Mouse (Mus musculus) liver, adult 2 months (tissue): ENCODE data around the gene Skap2. TPM values are rescaled to one million over a fixed set of nuclear protein-coding genes. Genes with fewer than 3 reads are reported as not detected.

Source experiments
- DNase-seq: peaks from one replicate; pipeline ENCODE4 v3.0.0-alpha.2; 2011; ENCODE audit warnings: low read depth, low spot score; ENCODE audit errors: extremely low read depth
- H3K27ac ChIP-seq: fragments of 200-500 bp; replicated peaks from 2 replicates; pipeline ENCODE4 v1.5.1; 2012; ENCODE audit warnings: low read depth, mild to moderate bottlenecking, control low read depth, inconsistent platforms, low read length; ENCODE audit not compliant: insufficient read depth
- H3K27me3 ChIP-seq: fragments of 200-500 bp; 2 replicates; pipeline ENCODE4 v1.6.1; 2012; ENCODE audit warnings: mild to moderate bottlenecking, moderate library complexity, low read length, inconsistent platforms; ENCODE audit not compliant: control insufficient read depth, insufficient read depth
- H3K36me3 ChIP-seq: fragments of 200-500 bp; 2 replicates; pipeline ENCODE4 v1.6.1; 2012; ENCODE audit warnings: low read length, inconsistent platforms; ENCODE audit not compliant: control insufficient read depth, insufficient read depth
- H3K4me1 ChIP-seq: fragments of 200-500 bp; 2 replicates; pipeline ENCODE4 v1.6.1; 2011; ENCODE audit warnings: low read length; ENCODE audit not compliant: control insufficient read depth, insufficient read depth
- H3K4me3 ChIP-seq: fragments of 200-500 bp; 2 replicates; pipeline ENCODE4 v1.5.1; 2011; ENCODE audit warnings: low read depth, mild to moderate bottlenecking, control low read depth, low read length, moderate library complexity; ENCODE audit not compliant: insufficient read depth
- H3K79me2 ChIP-seq: fragments of 200-500 bp; 2 replicates; pipeline ENCODE4 v1.6.1; 2012; ENCODE audit warnings: inconsistent platforms, mild to moderate bottlenecking, low read length, moderate library complexity; ENCODE audit not compliant: control insufficient read depth, insufficient read depth
- H3K9ac ChIP-seq: fragments of 200-500 bp; 2 replicates; pipeline ENCODE4 v1.6.1; 2012; ENCODE audit warnings: low read depth, mild to moderate bottlenecking, control low read depth, inconsistent platforms, low read length
- CTCF ChIP-seq: fragments of 200-500 bp; IDR thresholded peaks from 2 replicates; pipeline ENCODE4 v1.5.1; 2011; ENCODE audit warnings: low read depth, low read length, control low read depth
- POLR2A ChIP-seq: fragments of 200-500 bp; IDR thresholded peaks from 2 replicates; pipeline ENCODE4 v1.6.1; 2011; ENCODE audit warnings: low read length, control low read depth; ENCODE audit not compliant: insufficient read depth; ENCODE audit errors: extremely low read depth
- WGBS: fragments of 180-500 bp; shearing (Covaris S2); methylation state at CpG from one replicate; pipeline ENCODE4 v1.1.7; 2018; 5-methylcytosine and 5-hydroxymethylcytosine counted together
- polyA plus RNA-seq: library from polyadenylated mRNA; depleted of rRNA; stranded (reverse); fragments of >200 nt; gene quantifications from 2 replicates; pipeline ENCODE4 v1.2.3, GENCODE M21; 2012
- total RNA-seq: library from RNA; depleted of rRNA; stranded (reverse); fragments of >200 nt; gene quantifications from 2 replicates; pipeline ENCODE4 v1.2.3, GENCODE M21; 2014

Skap2 gene
- total and polyA plus RNA-seq, 2 experiments: 4.0 to 15.6 TPM

DNA sequence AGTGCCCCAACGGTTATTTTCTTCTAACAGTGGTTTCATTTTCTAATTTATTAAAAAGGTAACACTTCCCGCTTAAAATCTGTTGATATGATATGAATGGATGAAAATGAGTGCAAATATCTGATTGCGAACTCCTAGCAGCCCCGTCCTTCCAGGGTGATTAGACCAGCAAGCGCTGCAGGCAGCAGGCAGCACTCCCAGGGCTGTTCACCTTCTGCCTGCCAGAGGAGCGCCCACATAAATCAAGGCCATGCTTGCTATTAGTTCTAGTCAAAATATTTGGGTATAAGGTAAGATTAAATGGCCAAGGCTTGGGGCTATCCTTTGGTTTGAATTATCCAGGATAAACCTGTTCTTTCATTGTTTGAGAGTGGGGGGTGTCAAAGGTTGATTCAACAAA lies 3.0 kb downstream of the Skap2 start:
- H3K27ac ChIP-seq: no peak overlapping the region
- H3K4me1 ChIP-seq: peaks cover 26% of the 10 kb centered on the region
- no peak for DNase-seq
- H3K4me3 ChIP-seq: no peak overlapping the region
- peaks cover 14% of the 10 kb centered on the region; the same call in 1 of the 2 replicates for H3K79me2 ChIP-seq
- H3K36me3 ChIP-seq: no peaks in the 10 kb centered on the region
- no peak overlapping the region for H3K9ac ChIP-seq
- no peak for TF ChIP-seq CTCF
- TF ChIP-seq POLR2A: no peak
- 77% methylated on average over 6 of the region's 6 CpGs for WGBS
- H3K27me3 ChIP-seq: 0 out of 2 replicates have a peak, but pooled peaks cover 2% of the 10 kb centered on the region

DNA sequence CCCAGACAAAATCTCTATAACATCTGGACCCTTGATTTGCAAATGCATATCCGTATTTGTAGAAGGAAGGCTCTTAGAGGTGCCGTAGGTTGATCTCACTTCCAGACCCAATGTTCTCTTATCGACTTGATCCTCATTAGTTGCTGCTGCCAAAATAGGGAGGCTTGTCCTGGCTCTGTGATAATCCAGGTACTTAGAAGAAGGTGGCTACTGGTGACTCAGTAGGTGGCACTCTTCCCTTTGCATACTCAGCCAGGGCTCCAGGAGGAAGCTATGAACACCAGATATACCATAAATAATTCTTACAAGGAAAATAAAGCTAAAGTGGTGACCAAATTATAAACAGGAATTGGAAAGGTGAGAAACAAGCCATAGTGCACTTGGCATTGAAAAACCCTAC lies 3.6 kb downstream of the Skap2 start:
- Histone ChIP-seq H3K9ac (no peak overlapping the region), H3K4me3 (no peak overlapping the region), H3K27me3 (0 out of 2 replicates have a peak, but pooled peaks cover 2% of the 10 kb centered on the region), H3K36me3 (no peaks in the 10 kb centered on the region), H3K79me2 (peaks cover 14% of the 10 kb centered on the region; the same call in 1 of the 2 replicates), H3K4me1 (peaks cover 27% of the 10 kb centered on the region), H3K27ac (no peak overlapping the region)
- peak; percentile 59 for DNase-seq
- TF ChIP-seq CTCF (0 out of 2 replicates have a peak, but pooled peaks have one; percentile 5), POLR2A (no peak)
- WGBS: 42% methylated on average over 3 of the region's 3 CpGs

DNA sequence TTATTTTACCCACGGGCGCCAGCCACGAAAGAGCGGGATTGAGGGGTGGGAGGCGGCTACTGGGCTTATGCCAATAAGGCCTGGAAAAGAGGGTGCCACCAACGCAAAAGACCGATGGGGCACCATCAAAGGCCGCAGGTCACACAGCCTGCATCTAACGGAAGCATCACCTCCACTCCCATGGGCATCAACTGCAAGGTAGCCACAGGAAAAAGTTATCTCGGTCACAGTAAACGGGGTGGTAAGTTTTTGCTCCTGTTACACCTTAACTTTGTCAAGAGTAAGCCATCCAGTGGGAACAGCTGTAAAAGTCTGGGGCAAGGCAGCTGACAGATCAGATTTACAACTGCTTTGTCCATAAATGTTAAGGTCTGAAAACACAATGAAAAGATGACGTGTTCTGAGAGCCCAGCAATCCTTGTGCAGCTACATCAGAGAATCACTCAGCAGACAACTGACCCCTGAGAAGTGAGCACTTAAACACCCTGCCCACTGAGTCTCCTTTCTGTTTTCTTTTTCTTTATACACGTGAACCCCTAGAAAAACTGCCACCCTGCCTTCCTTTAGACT lies 5.6 kb downstream of the Skap2 start:
- no peak for DNase-seq
- H3K4me3 ChIP-seq: peak overlapping the region; percentile 47; the same call in 1 of the 2 replicates
- H3K9ac ChIP-seq: peak overlapping the region; percentile 53
- TF ChIP-seq CTCF (no peak), POLR2A (no peak)
- peaks cover 10% of the 10 kb centered on the region; the same call in 1 of the 2 replicates for H3K79me2 ChIP-seq
- 0 out of 2 replicates have a peak, but pooled peaks cover 2% of the 10 kb centered on the region for H3K27me3 ChIP-seq
- 32% methylated on average over 13 of the region's 13 CpGs for WGBS
- peaks cover 25% of the 10 kb centered on the region for H3K4me1 ChIP-seq
- no peaks in the 10 kb centered on the region for H3K36me3 ChIP-seq
- H3K27ac ChIP-seq: peak overlapping the region; percentile 47

DNA sequence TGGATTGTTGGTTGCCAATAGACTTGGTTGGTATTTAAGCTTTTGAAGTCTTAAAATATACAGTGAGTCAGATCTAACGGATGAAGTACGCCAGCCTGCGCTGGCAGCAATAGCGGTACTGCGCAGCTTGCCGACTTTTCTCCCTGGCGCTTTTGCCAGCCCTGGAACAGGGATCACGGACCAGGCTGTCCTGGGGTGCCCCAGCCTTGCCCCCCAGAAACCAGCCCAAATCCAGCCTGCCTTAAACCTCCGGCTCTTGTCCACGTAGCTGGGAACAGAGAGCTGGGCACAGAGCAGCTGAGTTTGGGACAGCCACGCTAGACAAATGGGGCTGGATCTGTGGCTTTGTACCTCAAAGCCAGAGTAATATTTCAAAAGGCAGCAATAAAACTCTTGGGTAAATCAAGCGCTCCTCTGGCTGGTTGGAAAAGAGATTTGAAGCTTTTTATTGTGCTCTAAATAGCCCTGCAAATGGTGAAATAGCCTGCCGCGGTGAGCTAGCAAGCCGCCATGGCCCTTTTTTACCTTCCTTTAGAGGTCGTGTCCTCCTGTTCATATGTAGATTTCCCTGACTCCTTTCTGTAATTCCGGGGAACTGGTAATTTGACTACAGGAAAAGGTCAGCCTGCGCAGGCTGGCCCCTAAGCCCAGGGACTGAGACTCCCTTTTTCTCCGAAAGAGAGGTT lies 6.2 kb downstream of the Skap2 start:
- Histone ChIP-seq H3K9ac (peak overlapping the region; percentile 62), H3K4me1 (peaks cover 25% of the 10 kb centered on the region), H3K27me3 (0 out of 2 replicates have a peak, but pooled peaks cover 2% of the 10 kb centered on the region), H3K4me3 (peak overlapping the region; percentile 47), H3K36me3 (no peaks in the 10 kb centered on the region), H3K27ac (peak overlapping the region; percentile 47), H3K79me2 (peaks cover 10% of the 10 kb centered on the region; the same call in 1 of the 2 replicates)
- TF ChIP-seq CTCF (no peak), POLR2A (no peak)
- WGBS: 7% methylated on average over 19 of the region's 19 CpGs
- DNase-seq: peak; percentile 57

DNA sequence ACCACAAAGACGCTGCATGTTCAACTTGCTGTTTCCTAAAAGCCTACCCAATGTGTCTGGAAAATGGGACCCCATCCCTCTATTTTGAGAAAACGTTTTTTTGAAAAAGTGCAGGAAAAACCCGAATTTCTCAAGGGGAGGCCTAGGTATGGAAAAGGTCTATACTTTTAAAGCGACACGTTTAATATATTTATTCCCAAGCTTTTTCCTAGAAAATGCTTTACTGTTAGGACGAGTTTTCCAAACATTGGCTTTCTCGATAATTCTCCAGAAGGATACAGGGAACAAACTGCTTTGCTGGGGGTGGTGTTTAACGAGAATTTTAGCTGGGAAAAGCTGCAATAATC lies 6.8 kb downstream of the Skap2 start:
- Histone ChIP-seq H3K4me3 (peak overlapping the region; percentile 47; the same call in 1 of the 2 replicates), H3K36me3 (no peaks in the 10 kb centered on the region), H3K79me2 (peaks cover 10% of the 10 kb centered on the region; the same call in 1 of the 2 replicates), H3K9ac (peak overlapping the region; percentile 62; the same call in 1 of the 2 replicates), H3K27me3 (0 out of 2 replicates have a peak, but pooled peaks cover 2% of the 10 kb centered on the region), H3K4me1 (peaks cover 25% of the 10 kb centered on the region), H3K27ac (no peak overlapping the region; the same call in 1 of the 2 replicates)
- 14% methylated on average over 8 of the region's 8 CpGs for WGBS
- no peak for DNase-seq
- TF ChIP-seq CTCF: no peak
- no peak for TF ChIP-seq POLR2A
